Mouse (Mus musculus) R1 (cell line): Measurements from ENCODE around the gene Ss18l1.
A peak's percentile ranks its signal among the peaks of the same experiment; 100 is the strongest.

Experiments used
- DNase-seq: peaks from one replicate; pipeline ENCODE4 v3.0.0-alpha.2; 2018; ENCODE audit warnings: low read depth, low spot score

The Ss18l1 gene

DNA sequence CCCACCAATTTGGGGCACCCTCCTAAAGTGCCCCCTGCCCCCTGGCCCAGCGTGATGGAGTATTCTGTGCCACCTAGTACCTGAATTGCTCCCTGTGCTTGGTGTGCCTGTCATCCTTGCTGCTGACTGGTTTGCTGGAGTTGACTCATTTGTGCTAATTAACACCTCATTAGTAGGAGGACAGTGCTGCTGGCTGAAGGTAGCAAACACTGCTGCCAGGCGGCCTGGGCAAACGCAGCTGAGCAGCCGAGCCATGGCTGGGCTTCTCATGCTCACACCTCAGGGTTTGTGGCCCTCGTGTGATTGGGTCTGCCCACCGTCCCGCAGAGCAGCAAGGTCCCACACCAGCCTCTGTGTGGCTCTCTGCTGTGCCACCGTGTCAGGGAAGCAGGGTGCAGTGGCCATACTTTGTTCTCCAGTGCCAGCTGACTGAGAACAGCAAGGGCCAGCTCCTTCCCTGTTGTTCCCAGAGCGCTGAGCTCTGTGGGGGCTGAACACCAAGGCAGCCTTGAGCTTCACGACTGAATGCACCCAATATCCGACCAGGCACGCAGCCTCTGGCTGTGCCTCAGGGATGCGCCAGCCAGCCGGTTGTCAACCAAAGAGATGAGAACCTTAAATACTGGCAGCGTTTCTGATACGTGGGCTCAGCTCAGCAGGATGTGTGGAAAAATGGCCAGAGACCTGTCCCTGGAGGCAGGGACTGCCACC lies 43.8 kb downstream of the Ss18l1 start:
- no peak for DNase-seq

- no peak for DNase-seq
Observed at GRCm38 (mm10) chr2:180086637-180087027, 44.3 kb downstream of the Ss18l1 start.

GRCm38 (mm10) chr2:180087472-180087871 lies 45.2 kb downstream of the Ss18l1 start:
- DNase-seq, result peak; percentile 54

- no peak for DNase-seq
Observed at GRCm38 (mm10) chr2:180090285-180090684, 48.0 kb downstream of the Ss18l1 start.

DNA sequence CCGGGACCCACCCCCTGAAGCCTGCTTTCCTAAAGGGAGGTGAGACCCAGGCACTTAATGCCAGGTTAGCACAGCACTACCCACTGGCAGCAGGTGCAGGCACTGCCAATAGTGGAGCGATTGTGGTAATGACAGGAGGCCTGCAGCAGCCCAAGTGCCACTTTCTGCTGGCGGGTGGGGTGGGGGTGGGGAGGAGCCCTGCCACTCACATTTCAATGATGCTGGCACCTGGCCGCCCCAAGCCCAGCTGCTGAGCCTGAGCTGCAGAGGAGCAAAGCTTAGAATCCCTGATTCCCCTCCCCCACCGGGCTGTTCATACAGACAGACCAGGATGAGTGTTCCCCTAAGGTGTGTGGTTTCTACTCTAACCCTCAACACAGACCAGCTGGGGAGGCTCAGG lies 53.4 kb downstream of the Ss18l1 start:
- no peak for DNase-seq

DNA sequence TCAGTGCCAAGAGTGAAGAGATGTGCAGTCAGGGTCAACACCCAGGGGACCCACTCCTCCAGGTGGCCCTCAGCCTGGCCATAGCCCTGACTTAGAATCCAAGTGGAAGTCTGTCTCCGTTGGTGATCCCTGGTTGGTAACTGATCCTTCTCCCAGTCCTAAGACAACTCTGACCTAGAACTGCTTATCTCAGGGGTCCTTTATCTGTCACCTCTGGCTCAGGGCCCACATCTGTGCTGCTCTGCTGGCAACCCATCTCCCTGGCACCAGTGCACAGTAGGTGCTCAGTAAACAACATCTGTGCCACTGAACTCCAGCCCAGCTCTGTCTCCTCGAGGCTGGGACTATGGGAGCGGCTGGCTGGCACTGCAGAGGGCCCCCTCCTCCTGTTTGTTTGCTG lies 55.3 kb downstream of the Ss18l1 start:
- no peak for DNase-seq

DNA sequence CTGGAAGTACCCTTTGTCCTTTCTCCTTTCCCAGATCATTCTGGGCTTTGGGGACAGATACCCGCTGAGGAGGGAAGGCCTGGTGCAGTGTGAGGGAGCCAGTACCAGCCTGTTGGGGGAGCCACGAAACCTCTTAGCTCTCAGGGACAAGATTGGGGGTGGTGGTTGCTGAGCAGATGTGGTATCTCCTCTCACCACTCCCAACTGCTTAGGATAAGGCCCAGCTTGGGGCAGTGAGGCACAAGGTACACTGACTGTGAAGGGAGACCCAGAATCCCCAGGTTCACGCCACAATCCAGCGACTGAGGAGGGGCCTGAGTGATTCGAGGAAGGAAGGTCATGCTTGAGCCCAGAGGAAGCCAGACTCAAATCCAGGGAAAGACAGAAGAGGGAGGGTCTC lies 55.9 kb downstream of the Ss18l1 start:
- no peak for DNase-seq

DNA sequence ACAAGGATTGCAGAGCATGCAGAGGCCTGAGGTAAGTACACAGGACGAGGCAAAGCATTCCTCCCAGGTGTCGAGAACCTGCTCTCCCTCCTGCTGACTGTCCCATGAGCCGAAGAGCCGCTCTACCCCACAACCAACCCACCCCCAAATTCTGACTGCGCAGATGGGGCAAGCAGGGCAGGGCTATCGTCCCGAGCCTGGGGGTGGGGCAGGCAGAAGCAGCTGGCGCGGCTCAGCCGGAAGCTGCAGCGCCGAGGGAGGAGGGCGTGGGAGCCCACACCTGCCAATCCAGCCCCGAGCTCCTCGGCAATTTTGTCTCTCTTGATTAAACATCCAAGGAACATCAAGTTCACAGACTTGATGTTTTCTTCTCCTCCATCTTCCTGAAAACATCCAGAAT lies 57.2 kb downstream of the Ss18l1 start:
- DNase-seq, result peak; percentile 32

- DNase-seq, result peak; percentile 29
Observed at GRCm38 (mm10) chr2:180103151-180103977, 61.1 kb downstream of the Ss18l1 start.

GRCm38 (mm10) chr2:180103978-180104658 lies 61.8 kb downstream of the Ss18l1 start, which contains the start of gene Hrh3:
TSS of gene Hrh3 (minus strand) at chr2:180104488.
- DNase-seq, result peak; percentile 72

DNA sequence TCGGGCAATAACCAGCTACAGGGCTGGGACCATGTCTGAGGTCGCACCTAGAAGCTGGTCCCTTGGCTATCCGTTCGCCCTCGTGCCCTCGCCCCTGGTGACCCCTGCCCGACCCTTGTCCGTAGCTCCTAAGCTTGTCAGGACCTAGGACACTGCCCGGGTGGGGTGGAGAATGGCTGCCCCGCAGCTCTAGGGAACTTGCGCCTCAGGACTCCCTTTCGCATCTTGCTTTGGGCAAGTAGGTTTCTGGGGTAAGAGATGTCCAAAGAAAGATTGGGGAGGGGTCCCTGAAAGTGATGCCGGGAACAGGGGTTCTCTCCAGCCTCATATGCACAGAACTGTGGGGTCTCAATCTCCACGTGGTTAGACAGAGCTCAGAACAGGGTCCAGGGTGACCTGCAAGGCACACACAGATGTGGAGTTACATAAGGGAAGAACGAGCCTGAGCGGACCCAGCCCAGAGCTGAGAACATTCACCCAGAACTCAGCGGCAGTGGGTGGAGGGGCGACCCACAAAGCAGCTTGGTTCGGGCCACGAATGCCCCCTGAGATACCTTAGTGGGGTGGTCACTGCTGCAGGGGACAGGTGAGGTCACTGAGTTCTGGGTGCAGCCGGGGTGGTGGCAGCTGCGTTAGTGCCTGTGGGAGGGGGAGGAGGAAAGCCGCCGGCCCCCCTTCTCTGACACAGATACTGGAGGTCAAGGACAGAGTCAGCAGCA lies 62.5 kb downstream of the Ss18l1 start:
- DNase-seq, result peak; percentile 67

DNA sequence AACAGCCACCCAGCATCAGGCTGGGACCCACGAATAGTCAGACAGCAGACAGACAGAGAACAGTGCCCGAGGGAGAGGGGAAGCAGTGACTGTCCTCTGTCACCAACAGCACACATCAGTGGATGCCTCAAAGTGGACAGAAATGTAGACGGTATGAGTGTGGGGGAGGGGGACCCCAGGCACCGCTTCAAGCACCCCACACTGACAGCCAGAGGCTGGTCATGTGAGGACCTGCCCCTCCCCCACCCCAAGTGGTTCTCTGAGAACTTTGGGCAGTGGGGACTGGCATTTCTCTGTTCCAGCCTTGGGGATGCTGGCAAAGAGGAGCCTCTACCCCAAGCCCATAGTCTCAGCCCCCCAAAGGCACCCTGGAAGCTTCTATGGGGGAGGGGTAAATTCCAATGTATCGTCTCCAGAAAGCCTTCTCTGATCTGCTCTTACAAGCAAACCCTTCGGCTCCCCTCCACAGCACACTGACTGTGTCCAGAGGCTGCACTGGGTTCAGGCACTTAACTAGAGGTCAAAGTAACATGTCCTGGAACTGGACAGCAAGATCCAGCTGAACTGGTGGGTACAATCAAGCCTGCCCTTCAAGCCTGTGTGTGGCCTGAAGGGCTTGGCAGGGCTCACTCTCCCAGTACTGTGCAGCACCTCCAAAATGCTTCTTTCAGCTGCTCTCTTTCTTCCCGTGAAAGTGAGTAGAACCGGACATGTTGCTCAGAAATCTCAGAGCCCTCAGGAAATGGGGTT lies 63.3 kb downstream of the Ss18l1 start:
- no peak for DNase-seq

DNA sequence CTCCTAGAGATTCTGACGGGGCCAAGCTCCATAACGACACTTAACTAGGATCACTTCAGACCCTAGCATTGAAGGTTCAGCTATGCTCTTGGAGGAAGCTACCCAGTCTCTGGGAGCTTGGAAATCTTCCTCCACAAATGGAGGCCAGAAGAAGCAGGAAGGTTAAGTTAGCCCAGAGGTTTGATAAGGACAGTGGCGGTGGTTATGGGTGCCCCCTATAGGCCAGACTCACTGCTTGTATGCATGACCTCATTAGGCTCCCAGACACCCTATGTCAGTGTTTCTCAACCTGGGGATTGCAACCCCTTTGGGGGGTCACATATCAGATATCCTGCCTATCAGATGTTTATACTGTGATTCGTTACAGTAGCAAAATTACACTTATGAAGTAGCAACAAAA lies 64.8 kb downstream of the Ss18l1 start:
- peak; percentile 41 for DNase-seq

GRCm38 (mm10) chr2:180108285-180108684 lies 66.0 kb downstream of the Ss18l1 start:
- no peak for DNase-seq

DNA sequence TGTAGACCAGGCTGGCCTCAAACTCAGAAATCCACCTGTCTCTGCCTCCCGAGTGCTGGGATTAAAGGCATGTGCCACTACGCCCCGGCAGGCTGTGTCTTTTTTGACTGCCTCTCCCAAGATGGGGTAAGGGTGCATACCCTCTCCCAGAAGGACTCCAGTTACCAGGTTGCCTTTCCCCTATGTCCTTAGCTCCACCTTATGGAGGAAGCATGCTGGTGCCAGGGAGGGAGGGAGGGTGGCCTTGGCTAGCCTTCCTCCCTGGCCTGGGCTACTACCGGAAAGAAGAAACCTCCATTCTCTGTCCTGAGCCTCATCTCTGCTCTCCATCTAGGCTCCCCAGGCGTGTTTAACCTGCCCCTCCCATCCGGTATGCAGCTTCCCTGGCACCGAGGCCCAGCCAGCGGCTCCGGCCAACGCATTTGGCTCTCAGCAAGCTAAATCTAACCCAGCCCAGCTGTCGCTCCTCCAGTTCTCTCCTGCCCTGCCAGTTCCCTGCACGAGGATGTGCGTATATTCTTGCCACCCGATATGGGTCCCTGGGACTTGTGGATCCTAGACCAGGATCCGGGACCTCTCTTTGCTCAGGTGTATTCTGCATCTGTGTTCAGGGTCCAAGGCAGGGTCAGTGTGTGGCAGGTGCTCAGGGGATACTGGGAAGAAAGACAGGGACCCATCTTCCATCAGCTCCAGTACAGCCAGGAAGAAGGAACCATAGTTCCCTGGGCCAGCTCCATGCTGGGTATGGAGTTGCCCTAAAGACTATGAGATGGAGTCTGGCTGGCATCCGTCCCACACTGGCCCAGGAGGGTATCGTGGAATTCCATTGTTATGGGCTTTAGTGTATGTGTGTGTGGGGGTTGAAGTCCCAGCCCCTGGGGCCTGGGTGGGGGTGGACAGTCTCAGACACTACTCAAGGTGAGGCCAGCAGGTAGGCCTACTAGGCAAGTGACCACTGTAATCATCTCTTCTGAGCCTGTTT lies 71.9 kb downstream of the Ss18l1 start:
- DNase-seq, result peak; percentile 16

GRCm38 (mm10) chr2:180115279-180115678 lies 73.0 kb downstream of the Ss18l1 start:
- no peak for DNase-seq

- DNase-seq, result no peak
Observed at GRCm38 (mm10) chr2:180116081-180116493, 73.8 kb downstream of the Ss18l1 start.

DNA sequence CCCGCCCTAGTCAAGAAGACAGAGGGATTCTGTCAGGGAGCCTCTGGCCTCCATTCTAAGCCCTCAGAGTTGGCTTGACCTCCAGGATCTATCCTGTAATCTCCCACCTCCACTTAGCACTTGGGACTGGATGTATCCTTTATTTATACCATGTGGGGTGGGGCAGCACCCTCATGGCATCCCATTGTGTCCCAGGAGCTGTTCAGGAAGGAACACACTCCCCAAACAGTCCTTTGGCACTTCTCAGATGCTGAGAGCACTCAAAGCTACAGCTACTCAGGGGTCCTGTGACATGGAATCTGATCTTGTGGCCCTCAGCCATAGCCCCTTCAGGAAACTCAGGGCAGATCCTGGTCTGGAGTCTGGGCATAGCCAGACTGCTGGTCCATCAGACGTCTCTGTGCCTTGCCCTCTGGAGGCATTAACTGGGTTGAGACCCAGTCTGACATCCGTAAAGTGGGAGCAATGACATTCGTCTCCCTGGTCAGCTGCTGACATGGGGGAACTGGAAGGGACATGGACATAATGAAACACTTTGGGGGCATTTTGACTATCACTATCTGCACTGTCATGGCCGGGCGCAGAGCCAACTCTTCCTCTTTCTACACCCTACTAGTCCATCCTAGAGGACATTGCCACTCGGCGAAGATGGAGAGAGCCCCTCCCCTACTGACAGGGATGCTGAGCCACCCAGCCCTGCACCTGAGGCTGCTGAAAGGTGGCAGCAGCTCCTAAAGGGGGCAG lies 74.6 kb downstream of the Ss18l1 start:
- no peak for DNase-seq
